Mouse (Mus musculus) brain, embryonic 18.5 days (tissue): Measurements from ENCODE around the gene Wdr25.
"Not testable (repeated sequence)": the region's sequence is repeated elsewhere in the genome, so short reads cannot be mapped to it uniquely, and the experiment has no call there.

Source experiments
- DNase-seq: peaks from one replicate; pipeline ENCODE4 v3.0.0-alpha.2; 2012; ENCODE audit warnings: low read depth, low spot score

Wdr25 gene

DNA sequence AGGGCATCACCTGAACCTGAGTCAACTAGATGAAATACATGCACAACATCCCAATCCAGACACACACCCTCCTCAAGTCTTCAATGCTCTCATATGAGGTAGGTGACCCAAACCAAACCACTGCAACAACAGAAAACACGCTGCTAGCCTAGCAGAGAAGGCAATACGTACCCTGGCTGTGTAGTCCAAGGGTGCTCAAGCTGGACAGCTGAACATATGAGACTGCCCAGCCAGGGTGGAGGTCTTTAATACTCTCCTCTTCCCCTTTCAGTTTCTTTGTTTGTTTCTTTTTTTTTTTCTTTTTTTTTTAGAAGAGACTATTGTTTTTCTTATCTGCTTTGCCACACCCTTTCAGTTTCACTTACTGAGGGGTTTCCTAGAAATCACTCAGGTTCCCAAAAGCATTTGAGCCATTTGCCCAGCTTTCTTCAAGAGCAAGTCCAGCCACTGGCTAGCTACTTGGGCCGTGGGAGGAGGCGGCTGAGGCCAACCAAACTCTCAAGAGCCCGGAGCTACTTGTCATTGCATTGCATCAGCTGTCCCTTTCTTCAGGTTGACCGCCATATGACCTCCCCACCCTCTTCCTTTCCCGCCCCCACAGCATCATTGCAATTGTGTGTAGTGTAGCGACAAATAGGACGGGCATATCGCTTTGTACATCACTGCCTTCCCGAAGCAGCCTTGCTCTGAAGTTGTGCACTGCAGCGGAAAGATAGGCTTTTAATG is at the start of gene Wdr25:
TSS of gene Wdr25 (plus strand) at position 643 of the 726 bp plus-strand sequence.
- no peak for DNase-seq

DNA sequence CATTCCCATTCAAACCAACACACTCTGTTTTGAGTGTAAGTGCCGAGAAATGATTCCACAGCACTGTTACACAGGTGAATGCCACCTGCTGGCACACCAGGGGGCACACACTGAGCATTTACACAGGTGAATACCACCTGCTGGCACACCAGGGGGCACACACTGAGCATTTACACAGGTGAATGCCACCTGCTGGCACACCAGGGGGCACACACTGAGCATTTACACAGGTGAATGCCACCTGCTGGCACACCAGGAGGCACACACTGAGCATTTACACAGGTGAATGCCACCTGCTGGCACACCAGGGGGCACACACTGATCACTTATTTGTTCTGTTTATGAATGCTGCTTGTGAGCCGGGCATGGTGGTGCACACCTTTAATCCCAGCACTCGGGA is 45.4 kb upstream of the Wdr25 start:
- not testable (repeated sequence) for DNase-seq

DNA sequence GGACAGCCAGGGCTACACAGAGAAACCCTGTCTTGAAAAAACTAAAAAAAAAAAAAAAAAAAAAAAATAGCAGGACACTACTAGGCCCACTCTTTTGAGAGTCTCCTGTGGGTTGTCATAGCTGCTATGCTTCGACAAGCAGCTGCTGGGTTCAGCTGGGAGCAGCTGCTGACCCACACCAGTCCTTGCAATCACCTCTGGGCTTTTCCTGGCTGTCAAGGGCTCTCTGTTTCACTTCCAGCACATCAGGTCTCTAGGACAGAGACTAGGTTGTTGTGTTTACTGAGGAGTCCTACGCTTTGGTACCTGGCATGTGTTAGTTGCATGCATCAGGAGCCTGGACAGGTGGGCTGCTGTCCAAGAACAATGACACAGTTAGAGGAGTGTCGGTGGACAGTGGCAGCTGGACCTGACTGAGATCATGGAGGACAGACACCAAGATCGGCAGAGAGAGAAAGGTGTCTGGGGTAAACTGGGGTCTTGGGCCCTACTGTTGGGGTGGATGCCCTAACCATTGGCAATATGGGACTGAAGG is 43.9 kb upstream of the Wdr25 start:
- DNase-seq: no peak

DNA sequence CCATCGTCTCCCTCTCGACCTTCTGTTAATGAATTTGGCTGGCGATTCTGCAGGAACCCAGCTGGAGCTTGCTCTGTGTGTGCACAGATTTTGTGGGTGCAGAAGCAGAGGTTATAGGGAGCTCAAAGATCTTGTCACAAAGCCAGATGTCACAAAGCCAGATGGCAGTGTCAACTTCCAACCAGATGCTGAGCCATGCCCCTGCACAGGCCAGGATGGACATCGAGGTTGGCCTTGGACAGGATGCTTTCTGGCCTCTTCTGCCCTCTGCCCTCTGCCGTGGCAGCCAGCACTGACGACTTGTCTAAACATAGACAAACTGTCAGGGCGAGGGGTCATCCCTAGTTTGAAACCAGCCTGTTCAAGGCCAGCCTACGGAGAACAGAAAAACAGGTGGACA is 43.3 kb upstream of the Wdr25 start:
- no peak for DNase-seq

DNA sequence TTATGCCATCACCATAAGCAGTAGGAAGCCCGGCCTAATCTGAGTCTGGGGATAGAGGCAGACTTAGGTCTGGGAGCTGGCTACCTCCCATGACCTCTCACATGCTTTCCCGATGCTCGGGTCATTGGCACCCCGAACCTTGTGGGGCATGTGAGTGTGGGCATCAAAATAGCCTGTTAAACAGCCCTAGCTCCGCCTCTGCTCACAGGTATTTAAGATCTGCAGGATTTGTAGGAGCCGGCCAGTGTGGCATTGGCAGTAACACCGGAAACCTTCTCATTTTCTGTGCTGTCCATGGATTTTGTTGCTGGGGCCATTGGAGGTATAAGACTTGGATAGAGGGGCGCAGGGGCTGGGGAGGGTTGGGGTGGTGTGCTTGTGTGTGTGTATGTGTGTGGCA is 42.5 kb upstream of the Wdr25 start:
- DNase-seq: no peak

DNA sequence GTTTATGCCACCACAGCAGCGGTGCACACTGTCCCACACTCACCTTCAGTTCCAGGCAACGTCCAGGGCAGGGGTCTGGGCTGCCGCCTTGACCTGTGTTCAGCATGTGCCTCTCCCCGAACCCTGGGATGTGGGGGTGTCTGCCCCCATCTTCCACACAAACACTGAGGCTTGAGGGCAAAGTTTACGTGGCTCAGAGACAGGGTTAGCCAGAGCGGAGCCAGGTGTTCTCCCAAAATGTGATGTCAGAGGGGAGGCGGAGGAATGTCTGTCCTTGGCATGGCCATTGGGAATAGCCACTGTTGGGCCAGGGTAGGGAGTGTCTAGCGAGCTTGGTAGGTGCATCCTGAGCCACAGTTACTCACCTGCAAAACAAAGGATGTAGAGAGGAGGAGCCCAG is 40.6 kb upstream of the Wdr25 start:
- no peak for DNase-seq

DNA sequence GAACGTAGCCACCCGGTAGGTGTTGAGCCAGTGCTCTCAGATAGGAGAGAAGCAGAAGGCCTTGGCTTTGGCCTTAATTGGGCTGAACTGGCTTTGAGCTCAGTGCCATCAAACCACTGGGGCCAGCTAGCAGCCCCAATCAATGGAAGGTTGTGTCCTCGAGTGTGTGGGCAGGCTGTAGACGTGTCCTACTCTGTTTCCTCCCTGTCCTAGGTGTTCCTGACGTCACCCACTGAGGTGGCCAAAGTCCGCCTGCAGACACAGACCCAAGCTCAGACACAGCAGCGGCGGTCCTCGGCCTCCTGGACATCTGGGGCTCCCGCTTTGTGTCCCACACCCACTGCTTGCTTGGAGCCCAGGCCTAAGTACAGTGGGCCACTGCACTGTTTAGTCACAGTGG is 38.4 kb upstream of the Wdr25 start:
- no peak for DNase-seq

DNA sequence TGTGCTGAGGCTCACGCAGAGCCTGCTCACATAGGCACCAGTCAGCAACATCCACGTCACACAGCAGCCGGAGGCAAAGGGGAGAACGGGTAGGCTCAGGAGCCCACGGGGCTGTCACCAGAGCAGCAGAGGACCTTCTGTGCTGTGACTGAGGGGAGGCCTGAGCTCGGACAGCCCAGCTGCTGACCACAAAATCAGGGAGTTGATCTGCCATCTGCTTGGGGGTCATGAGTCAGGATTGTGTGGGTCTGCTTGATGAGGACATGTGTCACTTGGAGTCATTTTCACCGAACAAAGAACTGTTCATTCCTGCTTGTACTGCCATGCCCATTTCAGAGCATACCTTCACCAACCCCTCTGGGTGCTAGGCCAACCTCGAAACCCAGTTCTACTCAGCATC is 37.2 kb upstream of the Wdr25 start:
- no peak for DNase-seq

DNA sequence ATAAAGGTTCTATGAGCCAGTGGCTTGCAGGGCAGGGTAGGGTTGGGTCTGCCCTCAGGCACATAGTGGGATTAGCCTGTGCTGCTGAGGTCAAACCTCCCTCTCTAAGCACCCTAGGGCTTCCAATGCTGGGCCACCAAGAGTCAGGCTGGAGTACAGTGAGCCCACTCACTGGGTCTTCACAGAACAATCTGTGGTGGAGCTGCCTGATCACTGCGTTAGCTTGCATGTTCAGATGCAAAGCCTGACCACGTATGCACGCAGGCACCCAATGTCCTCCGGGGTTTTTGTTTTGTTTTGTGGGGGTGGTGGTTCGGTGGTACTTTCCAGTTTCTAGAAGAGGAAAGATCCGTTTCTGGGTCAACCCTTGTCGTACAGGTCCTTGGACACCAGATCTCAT is 36.3 kb upstream of the Wdr25 start:
- no peak for DNase-seq

DNA sequence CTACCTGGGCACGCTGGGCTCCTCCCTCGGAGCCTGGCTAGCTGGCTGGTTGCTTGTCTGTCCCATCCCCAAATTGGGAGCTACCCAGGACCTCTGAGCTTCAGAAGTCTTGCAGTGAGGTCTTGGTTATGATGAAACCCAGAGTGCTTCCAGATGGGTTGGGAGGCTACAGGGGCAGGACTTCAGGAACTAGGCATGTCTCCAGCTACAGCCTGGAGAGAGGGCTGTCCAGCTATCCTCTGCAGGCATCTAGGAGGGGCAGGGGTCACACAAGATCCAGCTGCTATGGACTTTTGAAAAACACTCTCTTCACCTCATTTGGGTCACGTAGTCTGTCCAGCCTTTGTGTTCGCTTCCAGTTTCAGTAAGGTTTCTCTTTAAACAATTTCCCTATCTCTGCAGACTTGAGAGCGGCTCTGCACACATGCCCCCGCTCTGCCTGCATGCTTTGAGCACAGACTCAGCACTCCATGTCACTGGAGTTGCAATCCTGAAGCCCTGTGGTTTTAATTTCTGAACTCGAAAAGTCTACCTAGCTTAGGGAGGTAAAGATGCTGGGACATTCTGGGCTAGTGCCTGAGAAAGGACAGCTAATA is 35.7 kb upstream of the Wdr25 start:
- DNase-seq: no peak

DNA sequence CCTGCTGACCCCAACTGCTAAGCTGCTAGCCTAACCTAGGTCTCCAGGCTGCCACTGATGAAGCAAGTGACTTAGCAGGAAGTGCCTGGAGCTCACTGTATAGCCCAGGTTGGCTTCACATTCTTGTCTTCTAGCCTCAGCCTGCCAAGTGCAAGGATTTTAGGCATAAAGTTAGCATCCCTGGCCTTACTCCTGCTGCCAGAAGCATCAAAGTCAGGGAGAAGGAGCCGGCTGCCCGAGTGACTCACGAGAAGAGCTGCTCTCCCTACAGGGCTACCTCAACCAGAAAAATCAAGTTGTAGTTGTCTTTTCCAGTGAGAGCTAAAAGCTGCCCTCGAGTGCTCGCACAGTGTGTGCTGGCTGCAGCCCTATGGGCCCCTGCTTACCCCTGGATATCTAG is 34.9 kb upstream of the Wdr25 start:
- no peak for DNase-seq

DNA sequence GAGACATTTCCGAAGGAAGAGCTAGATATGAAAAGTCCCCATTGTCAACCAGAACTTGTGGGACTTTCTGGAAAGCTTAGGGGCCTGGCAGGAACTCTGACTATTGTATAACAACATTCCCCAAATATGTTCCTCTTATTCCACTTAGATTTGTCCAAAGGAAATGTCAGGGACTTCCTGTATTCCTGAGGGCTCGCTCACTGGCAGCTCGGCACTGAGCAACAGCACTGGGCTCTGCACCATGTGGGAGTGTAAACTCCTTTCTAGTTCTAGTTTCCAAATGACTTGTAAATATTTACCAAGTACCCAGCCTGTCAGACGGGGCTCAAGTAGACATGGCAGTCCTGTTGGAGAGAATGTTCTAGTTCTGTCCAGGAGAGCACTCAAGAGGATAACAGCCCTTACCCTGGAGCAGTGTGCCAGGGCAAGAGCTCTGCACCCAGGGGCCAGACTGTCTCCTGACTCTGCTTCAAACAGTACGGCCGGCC is 28.4 kb upstream of the Wdr25 start:
- DNase-seq: no peak

DNA sequence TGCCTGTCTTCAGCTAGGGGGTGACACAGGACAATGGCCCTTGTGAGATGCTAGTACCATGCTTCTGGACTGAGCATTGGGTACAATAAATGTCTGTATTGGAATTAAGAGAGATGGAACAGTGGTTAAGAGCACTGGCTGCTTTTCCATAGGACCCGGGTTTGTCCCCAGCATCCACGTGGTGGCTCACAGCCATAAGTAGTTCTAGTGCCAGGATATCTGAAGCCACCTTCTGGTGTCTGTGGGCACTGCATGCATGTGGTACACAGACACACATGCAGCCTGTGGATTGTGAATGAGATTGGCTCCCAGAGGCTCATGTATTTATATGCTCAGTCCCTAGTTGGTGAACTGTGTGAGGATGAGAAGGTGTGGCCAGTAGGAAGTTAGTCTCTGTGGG is 23.9 kb upstream of the Wdr25 start:
- DNase-seq: no peak

DNA sequence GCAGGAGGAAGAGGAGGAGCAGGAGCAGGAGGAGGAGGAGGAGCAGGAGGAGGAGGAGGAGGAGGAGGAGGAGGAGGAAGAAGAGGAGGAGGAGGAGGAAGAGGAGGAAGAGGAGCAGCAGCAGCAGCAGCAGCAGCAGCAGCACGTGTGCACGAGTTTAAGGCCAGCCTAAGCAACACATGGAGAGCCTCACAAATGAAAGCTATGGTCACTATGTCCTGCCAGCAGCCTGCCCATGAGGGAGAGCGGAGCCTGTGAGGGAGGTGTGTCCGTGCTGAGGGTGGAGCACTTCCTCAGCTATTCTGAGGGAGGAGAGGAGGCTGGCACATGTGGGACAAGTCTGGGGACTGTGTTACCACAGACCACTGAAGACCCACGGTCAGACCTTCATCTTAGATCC is 20.3 kb upstream of the Wdr25 start:
- no peak for DNase-seq

DNA sequence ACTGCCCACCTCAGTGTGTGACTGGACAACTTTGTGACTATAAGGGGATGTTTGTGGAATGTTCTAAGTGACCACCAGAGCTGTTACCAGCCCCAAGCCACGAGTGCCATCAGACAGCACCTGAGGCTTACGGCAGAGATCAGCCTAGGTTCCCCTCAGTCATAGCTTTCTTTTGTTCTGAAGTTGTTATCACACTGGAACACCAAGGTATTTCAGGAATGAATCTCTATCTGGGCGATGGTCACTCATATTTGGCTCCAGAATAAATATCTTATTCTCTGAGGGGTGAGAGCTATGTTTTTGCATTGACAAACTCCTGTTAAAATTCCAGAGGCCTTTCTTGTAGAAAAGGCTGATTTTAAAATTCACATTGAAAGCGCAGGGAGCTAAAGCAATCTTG is 14.3 kb upstream of the Wdr25 start:
- no peak for DNase-seq

DNA sequence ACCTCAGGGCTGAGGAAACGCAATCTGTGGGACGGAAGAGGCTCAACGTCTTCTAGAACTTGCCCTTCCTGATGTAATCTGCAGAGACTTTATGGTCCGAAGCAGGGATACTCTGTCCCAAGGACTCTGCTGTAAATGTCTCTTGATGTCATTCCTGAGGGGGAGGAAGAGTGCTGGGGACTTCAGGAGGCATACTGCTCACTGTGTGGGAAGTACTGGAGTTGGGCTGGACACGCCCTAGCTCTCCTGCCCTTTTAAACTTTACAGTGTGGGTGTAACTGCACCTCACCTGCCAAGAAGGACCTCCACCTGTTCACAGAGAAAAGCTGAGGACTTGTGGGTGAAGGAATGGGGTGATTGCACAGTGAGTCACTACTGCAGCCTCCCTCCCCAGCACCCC is 12.8 kb upstream of the Wdr25 start:
- DNase-seq: no peak

DNA sequence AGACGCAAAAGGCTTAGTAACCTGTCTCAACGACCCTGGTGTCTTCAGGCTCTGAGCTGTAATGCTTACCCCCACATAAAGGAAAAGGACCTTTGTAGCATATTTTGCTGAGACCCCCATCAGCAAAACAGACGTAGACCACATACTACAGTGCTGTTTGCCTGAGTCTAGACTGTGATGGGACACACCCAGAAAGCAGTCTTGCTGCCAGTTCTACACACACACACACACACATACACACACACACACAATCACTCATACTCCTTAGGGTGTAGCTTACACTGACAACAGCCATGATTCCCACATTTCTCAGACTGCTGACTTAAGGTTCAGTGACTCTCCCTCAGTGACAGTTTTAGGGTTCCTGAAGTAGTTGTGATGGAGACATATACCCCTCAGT is 12.2 kb upstream of the Wdr25 start:
- DNase-seq: no peak

DNA sequence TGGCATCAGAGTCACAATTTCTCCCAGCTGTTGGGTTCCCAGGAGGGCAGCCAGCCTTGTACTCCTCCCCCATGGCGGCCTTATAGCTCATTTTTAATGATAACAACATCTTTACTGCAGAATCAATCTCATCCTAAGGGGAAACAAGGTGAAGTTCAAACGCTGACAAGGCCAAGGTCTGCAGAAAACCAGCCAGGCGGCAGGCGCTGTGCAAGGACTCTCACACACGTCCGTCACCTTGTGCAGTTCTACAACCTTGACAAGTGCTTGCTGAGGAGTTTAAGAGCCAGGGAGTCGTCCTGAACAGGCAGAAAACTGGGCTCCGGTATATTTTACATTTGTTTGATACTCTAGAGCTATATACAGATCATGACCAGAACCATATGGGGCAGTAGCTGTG is 10.7 kb upstream of the Wdr25 start:
- DNase-seq: no peak

DNA sequence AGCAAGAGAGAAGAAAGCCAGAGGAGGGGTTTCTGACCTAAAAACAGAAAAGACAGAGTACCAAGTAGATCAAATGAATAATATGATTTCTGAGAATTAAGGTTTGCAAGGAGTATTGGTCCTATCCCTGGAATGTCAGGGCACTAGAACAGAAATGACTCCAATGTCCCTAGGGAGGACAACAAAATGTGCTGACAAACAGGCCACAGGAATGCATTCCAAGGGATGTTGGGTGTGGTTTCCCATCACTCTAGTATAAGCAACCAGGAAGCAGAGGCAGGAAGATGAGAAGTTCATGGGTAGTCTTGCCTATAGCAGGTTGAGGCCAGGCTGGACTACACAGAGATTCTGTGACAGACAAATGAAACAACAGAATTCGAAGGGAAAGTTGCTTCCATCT is 7.5 kb upstream of the Wdr25 start:
- no peak for DNase-seq

DNA sequence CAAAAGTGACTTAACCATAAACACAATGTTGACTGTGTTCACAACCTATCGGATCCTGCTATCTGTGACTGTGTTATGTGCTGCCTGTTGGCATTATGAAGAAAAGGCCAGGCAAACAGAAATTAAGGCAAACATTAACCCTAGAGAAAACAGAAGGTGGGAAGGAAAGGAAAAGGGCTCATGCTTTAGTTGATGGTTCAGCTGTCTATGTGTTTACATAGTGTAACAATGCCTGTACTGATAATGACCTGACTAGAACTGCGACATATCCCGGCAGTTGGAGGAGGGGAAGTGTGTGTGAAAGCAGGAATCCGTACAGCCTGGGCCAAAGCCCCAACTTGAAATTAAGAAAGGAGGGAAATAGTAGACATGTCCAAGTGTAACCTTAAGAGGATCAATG is 6.4 kb upstream of the Wdr25 start:
- DNase-seq: no peak

DNA sequence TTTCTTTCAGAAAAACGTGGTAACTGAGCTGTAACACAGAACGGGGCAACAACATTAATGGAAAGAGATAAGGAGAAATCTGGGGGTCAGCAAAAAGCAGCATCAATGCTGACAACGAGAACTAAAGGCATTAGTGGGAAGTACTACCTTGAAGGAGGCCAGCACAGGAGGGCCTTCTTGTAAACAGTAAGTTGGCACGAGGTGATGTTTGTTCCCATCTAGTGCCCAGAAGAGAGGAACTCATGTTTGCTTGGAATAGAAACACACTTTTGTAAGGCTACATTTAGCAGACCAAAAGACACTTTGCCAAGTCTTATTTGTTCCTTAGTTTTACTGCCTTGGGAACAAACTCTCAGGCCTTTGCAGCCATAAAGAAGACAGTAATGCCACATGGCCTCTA is 4.8 kb upstream of the Wdr25 start:
- DNase-seq: no peak

DNA sequence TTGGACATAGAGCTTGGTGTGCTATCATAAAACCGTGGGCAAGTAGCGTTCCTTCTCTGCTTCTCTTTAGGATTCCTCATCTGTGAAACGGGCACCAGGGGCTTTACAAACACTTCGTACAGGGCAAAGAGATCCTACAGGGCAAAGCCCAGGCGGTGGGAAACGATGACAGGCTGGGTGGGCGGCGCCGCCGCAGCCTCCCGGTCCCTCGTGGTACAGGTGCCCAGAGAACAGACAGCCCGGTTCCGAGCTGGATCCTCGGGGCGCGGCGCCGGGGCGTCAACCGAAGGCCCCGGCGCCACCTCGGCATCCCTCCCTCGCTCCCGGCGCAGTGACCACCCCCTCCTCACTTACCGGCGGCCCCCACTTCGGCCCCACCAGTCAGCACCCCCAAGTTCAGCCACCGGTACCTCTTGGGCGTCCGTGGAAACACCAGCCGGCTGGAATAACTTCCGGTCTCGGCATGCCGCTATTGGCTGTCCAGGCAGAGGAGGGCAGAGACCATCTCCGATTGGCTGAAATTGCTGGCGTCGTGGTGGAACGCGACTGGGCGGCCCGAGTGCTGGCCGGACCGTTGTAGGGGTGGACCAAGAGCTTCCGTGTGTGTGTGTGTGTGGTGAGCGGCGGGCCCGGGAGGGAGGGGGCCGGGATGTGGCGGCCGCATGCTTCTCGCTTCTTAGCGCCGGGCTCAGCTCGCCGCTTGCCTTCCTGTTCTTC is 442 bp downstream of the Wdr25 start, which contains the start of gene Wars:
TSS of gene Wars (minus strand) at position 460 of the 717 bp plus-strand sequence.
- peak; percentile 92 for DNase-seq

DNA sequence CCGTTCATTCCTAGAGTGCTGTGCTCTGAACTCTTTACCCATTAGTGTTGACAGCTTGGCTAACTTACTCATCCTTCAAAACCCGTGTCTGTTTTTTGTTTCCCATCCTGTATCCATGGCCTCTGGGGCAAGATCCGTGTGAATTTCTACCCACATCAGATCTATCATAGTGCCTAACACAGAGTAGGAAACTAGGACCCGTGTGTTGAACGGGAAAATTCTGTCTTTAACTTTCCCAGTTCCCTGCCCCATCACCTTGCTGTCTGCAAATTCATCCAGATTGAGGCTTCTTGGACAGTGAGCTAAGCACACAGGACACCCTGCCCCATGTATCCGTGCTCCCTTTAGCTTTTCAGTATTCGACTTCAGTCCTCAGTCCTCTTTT is 993 bp downstream of the Wdr25 start:
- DNase-seq: no peak
